Mouse (Mus musculus): Measurements from ENCODE around the gene Mtx1. TPM values are rescaled to one million over a fixed set of nuclear protein-coding genes. Genes with fewer than 3 reads are reported as not detected.

Gene Mtx1
- 110 and 117 TPM in 2 replicates for polyA plus RNA-seq (2015; fragmentation: Nextera tagmentation; extraction: Ambion mirVana)

DNA sequence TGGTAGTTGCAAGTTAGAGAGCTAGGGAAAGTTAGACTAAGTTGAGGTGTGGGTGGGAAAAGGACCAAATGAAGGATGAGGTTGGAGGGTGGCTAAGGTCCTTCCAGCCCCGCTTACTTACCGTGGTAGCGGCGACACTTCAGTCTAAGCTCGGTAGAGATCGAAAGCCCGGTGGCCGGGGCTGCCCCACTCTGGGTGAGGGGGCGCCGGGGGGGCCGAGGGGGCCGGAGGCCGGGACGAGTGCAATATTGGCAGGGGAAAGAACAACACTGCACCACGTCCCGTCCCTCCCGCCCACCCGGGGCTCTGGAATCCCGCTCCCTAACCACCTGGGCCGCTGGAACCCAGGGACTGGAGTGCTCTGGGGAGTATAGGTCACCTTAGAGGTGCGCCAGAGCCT is at the start of gene Mtx1:
TSS of gene Mtx1 (minus strand) at position 189 of the 400 bp plus-strand sequence.

DNA sequence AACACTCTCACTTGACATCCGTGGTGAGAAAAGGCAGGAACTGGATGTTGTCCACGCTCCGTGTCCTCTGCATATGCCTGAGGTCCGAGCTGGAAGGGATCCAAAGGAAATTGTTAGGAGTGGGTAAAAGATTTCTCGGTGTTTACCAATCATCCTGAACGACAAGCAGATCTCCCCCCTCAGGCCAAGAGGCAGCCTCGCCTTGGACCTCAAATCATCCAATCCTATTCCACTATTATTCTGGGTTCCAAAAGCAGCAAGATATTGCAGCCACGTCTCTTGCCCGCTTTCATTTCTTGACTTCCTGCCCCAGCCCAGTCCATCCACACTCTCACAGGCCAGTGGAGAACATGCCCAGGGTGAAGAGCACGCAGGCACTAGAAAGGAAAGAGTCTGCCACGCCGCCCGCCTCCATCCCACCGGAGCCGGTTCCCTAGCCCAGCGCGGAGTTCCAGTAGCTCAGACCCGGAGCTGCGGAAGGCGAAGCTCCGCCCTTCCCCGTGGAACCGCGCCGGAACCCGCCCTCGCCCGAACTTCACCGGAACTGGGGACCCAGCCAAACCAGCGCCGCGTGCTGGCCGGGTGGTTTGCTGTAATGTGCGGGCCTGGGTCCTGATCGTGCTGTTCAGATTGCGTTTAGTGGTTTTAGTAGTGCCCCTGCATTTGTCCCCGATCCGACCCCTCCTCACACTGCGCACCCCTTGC is 43.3 kb upstream of the Mtx1 start, which contains the start of gene Slc50a1:
TSS of gene Slc50a1 (minus strand) at position 520 of the 705 bp plus-strand sequence.

DNA sequence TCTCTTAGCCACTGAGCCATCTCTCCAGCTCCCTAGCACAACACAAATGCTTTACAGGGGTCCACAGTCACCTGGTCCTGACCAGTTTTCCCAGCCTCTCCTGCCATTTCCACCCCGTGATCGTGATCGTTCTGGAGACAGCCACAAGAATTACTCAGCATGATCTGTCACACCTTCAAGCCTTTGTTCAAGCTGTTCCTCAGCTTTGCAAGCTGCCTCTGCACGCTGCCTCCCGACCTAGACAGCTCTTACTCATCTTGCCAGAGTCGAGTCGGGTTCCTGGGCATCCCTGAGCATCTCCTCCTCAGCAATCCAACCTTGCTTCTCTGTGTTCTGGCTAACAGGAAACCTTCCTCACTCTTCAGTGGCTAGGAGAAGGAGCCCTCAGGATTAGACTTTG is 32.2 kb upstream of the Mtx1 start, which contains the start of gene Dpm3:
TSS of gene Dpm3 (plus strand) at position 283 of the 400 bp plus-strand sequence.

DNA sequence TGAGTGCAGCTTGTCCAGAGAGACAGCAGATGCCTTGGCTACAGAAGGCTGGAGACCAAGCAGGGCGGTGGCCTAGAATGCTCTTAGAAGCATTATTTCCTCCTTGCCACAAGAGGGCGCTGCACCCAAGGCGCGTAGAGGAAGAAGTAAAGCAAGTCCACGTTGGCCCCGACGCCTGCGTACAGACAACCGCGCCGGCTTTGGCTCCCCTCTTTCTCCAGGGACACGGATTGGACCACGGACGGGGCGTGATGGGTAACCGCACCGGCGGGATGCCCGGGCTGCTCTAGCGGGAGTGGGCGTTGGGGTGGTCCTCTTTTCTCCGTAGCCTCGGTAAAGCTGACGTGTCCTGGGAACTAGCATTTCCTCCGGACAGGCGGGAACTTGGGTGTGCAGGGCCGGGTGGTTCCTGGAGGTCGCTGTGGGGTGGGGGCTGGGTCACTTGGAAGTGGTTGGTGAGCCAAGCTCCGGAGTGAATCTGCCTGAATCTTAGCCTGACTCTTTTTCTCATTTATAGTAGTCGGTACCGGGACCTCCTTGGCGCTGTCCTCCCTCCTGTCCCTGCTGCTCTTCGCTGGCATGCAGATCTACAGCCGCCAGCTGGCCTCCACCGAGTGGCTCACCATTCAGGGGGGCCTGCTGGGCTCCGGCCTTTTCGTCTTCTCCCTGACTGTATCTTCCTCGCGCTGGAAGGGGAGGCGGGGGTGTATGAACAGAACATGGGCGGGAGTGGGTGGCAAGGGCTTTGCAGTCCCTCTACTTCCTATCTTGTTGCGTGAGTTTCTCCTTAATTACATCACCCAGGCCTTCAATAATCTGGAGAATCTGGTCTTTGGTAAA is 19.6 kb upstream of the Mtx1 start, which contains the start of gene Trim46:
TSS of gene Trim46 (minus strand) at position 49 of the 840 bp plus-strand sequence.

DNA sequence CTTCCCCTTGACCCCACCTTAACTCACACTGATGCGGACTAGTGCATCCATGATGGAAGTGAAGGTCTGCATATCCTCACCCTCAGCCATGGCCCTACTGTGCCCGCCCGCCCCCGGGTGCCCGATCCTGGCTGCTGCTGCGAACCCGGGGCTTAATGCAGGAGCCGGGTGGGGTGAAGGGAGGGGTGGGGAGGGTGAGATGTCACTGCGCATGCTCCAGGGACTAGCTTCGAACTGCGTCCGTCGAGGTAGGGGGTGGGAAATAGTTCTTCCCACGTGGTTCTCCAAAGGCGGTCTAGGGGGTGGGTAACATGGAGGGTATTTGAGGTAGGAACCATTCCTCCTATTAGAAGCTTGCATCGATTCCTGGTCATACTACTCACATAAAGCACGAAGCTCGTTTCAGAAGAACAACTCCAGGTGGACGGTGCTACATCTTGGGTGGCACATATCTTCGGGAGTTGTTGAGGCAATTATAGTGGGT is 18.8 kb upstream of the Mtx1 start, which contains the start of gene Krtcap2:
TSS of gene Krtcap2 (plus strand) at position 279 of the 484 bp plus-strand sequence.

DNA sequence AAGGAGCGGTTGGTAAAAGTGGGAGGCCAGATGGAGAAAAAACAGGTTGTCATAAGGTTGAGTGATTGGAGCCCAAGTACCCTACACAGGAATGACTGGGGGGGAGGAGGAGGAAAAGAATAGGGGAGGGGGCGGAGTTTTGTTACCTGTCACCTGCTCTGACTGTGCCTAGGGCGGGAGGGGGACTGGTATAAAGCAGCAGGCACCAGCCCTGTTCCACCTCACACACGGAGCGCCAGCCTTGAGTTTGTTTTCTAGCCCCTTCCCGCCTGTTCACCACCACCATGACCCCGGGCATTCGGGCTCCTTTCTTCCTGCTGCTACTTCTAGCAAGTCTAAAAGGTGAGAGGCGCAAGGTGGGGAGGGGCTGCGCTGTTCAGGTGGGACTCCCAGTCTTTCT is 1.9 kb upstream of the Mtx1 start, which contains the start of gene Muc1:
TSS of gene Muc1 (plus strand) at position 222 of the 400 bp plus-strand sequence.

DNA sequence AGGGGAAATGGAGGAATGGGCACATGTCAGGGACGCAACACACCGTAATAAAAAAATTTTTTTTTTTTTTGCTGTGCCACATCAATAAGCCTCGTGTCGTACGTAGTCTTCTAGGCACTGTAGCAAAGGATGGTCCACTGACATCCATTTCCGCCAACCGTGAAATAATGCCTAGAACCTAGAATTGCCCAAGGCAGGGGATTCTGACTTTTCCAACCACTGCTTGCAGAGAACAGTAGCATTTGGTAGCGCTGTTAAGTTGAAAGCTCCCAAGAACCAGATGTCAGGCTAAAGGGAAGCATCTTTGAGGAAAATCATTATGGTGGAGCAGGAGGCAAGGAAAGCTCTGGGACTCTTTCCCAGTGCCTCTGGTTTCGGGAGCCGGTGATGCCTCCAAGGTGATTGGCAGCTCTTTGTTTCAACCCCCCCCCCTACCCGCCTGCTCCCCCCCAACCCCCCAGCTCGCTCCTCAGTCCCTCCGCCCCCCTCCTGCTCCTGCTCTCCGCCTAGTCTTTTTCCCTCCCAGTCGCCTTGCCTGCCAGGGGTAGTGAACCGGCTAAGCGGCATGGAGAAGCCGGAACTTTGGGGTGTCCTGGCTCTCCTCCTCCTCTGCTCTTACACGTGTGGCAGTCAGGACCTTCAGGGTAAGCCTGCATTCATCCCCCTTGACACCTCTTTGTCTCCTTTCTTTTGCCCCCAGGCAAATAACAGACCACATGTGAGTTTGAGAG is 12.0 kb downstream of the Mtx1 start, which contains the start of gene Thbs3:
TSS of gene Thbs3 (plus strand) at position 500 of the 731 bp plus-strand sequence.

DNA sequence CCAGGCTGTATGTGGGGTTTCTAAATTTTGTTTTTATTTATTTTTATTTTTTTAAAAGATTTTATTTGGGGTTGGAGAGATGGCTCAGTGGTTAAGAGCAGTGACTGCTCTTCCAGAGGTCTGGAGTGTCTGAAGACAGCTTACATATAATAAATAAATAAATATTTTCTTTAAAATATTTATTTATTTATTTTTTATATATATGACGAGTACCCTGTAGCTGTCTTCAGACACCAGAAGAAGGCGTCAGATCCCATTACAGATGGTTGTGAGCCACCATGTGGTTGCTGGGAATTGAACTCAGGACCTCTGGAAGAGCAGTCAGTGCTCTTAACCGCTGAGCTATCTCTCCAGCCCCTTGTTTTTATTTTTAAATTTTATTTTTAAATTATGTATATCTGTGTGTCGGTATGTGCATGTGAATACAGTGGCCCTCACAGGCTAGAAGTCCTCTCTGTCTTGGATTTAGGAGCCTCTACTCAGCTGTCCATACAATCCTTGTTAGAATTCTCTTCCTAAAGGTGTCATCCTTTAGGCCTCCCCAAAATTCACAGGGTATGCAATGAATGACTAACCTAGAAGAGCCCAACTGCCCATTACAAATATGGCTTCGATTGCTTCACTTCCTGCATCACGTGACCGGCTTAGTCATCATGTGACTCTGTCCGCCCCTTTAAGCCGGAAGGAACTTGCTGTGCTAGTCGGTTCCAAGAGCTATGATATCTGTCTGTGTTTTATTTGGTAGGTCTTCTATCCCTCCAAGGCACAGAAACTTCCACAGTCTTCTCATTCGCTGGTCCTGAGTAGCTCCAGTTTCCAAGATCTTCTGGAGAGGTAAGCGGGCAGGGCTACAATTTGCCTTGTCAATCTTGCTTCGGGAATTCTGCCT is 24.4 kb downstream of the Mtx1 start, which contains the start of gene Gba:
TSS of gene Gba (plus strand) at position 676 of the 889 bp plus-strand sequence.

DNA sequence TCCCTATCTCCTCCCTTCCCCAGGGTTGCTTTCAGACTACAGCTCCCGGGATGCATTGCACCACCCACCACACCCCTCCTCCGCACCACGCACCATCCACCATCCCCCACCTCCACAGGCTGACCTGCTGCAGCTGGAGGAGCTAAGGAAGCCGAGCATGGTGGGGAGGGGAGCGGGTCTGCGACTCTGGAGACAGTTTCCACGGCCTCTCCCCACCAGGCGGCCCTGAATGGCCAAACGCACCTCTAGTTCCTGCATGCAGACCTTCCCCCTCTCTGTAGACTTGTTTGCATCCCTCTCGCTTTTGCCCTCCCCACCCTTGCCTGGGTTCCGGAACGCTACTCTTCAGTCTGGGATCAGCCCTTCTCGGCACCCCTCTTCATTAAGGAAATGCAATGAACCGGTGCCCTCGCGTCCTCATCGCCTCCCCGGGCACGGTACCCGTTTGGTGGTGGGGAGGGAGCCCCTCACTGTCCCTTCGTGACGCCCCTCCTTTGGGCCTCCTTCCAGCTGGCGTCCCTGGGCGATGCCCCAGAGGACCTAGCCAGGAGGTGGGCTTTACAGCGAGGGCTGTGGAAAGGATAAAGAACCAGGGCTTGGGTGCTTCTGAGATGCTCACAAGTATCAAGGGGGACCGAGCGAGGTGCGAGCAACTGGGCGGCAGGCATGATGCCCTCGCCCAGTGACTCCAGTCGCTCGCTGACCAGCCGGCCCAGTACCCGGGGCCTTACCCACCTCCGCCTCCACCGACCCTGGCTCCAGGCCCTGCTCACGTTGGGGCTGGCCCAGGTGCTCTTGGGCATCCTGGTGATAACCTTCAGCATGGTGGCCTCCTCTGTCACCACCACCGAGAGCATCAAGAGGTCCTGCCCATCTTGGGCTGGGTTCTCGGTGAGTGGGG is 43.6 kb downstream of the Mtx1 start, which contains the start of gene Fam189b:
TSS of gene Fam189b (plus strand) at position 86 of the 901 bp plus-strand sequence.

DNA sequence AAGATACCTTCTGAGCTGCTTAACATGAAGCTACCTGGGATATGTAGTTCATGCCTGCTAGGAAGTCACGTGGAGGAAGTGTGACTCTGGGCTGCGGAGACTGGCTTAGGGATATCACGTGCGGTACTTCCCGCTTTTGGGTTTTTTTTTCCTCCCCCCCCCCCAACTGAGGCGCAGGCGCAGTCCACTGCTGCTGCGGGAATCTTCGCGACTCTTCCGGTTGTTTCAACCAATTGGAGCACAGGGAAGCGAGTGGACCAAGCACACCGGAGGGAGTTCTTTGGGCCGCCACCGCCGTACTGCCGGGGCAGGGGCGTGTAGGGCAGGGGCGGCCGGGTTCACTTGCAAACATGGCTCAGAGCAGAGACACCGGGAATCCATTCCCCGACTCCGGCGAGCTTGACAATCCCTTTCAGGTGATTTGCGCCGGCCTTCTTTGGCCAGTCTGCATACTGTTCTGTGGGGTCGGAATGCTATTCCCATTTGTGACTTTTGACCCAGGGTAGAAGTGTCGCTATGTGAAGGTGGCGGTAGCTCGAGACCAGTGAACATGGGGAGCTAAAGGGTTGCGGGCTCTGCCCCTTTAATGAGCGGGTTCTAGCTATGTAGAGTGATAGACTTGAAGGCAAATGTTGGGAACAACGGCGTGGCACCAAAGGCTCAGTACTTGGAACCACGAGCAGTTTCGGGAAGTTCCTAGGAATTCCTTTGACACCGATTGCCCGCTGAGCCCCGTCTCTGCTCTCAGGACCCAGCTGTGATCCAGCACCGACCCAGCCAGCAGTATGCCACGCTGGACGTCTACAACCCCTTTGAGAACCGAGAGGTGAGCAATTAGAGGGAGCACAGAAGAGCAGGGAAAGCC is 49.4 kb downstream of the Mtx1 start, which contains the start of gene Scamp3:
TSS of gene Scamp3 (plus strand) at position 232 of the 865 bp plus-strand sequence.

DNA sequence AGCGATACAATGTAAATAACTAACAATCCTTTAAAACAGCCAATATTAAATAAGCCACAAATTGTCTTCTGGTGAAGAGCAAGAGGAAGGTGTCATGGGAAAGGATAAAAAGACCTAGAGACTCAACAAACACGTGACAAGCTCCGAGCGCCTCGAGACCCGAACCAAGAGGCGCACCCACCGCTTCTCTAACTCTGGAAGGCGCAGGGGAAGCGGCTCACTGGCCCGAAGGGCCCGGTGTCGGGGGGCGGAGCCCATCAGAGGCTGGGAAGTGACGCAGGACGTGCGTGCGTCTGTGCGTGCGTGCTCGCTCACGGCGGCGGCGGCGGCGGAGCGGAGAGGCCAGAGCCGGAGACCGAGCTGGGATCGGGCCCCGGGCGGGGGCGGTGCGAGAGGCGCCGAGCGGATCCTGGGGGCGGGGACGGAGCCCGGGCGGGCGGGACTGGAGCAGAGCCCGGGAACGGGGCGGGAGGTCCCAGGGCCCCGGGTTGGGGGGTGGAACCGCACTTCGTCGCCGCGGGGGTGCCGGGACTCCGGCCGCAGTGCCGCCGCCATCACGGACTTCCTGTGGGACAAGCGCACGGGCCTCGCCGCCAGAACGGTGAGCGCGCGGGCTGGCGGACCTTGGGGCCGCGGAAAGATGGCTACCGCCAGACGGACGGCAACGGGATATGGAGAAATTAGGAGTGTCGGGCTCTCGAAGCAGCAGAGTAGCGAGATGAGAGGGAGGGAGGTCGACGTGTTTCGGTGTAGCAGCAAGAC is 62.2 kb downstream of the Mtx1 start, which contains the start of gene Clk2:
TSS of gene Clk2 (plus strand) at position 290 of the 762 bp plus-strand sequence.

DNA sequence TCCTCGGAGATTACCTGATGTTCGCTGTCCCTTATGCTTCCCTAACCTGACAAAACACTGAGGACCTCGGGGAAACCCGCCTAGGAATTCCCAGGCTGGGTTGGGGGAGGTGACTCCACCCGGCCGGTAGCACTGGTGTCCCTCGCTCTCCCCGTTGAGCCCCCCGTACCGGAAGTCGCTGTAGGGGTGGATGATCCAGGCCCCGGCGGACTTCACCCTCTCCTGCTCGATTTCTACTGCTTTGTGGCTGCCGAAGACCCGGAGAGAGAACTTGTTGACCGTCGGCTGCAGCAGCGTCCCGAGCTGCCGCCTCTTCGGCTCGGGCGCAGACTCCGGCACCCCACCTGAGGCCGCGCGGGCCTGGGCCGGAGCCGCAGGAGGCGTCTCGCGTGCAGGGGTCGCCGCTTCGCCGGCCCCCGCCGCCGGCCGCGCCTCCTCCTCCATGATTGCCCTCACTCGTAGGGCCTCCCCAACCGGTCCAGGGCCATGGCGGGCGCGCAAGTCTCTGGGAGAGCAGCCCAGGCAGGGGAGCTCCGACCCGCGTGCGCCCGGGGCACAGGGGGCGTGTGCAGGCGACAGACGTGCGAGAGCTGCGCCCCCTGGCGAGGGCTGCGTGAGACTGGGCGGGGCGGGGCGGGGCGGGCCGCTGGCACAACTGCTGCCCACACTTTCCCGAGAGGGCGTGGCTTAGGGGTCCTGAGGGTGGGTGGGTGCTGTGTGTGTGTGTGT is 67.1 kb downstream of the Mtx1 start, which contains the start of gene Hcn3:
TSS of gene Hcn3 (minus strand) at position 581 of the 729 bp plus-strand sequence.

MicroRNAs encoded within 50 kb of the gene (microRNA counts, 519-probe panel; counts per million panel counts)
- microRNA mmu-miR-92b = 88.3 counts per million

Other genes with a start within 250 kb of the Mtx1 start
- 5.8 and 6.5 TPM in 2 replicates for gene Rusc1, start 133.8 kb downstream of the Mtx1 start, polyA plus RNA-seq (2015; fragmentation: Nextera tagmentation; extraction: Ambion mirVana)
- gene Gm43738, start 126.0 kb downstream of the Mtx1 start, polyA plus RNA-seq (2015; fragmentation: Nextera tagmentation; extraction: Ambion mirVana) = not detected in 2 replicates
- 52.6 and 62.7 TPM in 2 replicates for gene Fdps, start 125.1 kb downstream of the Mtx1 start, polyA plus RNA-seq (2015; fragmentation: Nextera tagmentation; extraction: Ambion mirVana)
- 37.9 and 48.2 TPM in 2 replicates for gene Pklr, start 90.9 kb downstream of the Mtx1 start, polyA plus RNA-seq (2015; fragmentation: Nextera tagmentation; extraction: Ambion mirVana)
- 0.87 and 0.97 TPM in 2 replicates for gene Hcn3, start 66.9 kb downstream of the Mtx1 start, polyA plus RNA-seq (2015; fragmentation: Nextera tagmentation; extraction: Ambion mirVana)
- 14.5 and 15.9 TPM in 2 replicates for gene Clk2, start 62.3 kb downstream of the Mtx1 start, polyA plus RNA-seq (2015; fragmentation: Nextera tagmentation; extraction: Ambion mirVana)
- 51.1 and 56.9 TPM in 2 replicates for gene Scamp3, start 49.6 kb downstream of the Mtx1 start, polyA plus RNA-seq (2015; fragmentation: Nextera tagmentation; extraction: Ambion mirVana)
- gene Fam189b, start 43.9 kb downstream of the Mtx1 start, polyA plus RNA-seq (2015; fragmentation: Nextera tagmentation; extraction: Ambion mirVana) = 3.4 and 7.0 TPM in 2 replicates
- 27.4 and 34.1 TPM in 2 replicates for gene Gba, start 24.2 kb downstream of the Mtx1 start, polyA plus RNA-seq (2015; fragmentation: Nextera tagmentation; extraction: Ambion mirVana)
- 4.1 and 6.7 TPM in 2 replicates for gene Thbs3, start 11.9 kb downstream of the Mtx1 start, polyA plus RNA-seq (2015; fragmentation: Nextera tagmentation; extraction: Ambion mirVana)
- gene Muc1, start 2.0 kb upstream of the Mtx1 start, polyA plus RNA-seq (2015; fragmentation: Nextera tagmentation; extraction: Ambion mirVana) = 0.24 and 0.66 TPM in 2 replicates
- gene Krtcap2, start 18.9 kb upstream of the Mtx1 start, polyA plus RNA-seq (2015; fragmentation: Nextera tagmentation; extraction: Ambion mirVana) = 142 and 145 TPM in 2 replicates
- 0.10 and 0.32 TPM in 2 replicates for gene Trim46, start 19.2 kb upstream of the Mtx1 start, polyA plus RNA-seq (2015; fragmentation: Nextera tagmentation; extraction: Ambion mirVana)
- 92.8 and 112 TPM in 2 replicates for gene Dpm3, start 32.3 kb upstream of the Mtx1 start, polyA plus RNA-seq (2015; fragmentation: Nextera tagmentation; extraction: Ambion mirVana)
- gene Slc50a1, start 43.5 kb upstream of the Mtx1 start, polyA plus RNA-seq (2015; fragmentation: Nextera tagmentation; extraction: Ambion mirVana) = 36.7 and 47.5 TPM in 2 replicates
- 12.4 and 15.9 TPM in 2 replicates for gene Efna1, start 54.1 kb upstream of the Mtx1 start, polyA plus RNA-seq (2015; fragmentation: Nextera tagmentation; extraction: Ambion mirVana)
- gene Efna3, start 95.9 kb upstream of the Mtx1 start, polyA plus RNA-seq (2015; fragmentation: Nextera tagmentation; extraction: Ambion mirVana) = 0.12 and 0.20 TPM in 2 replicates
- gene Efna4, start 110.9 kb upstream of the Mtx1 start, polyA plus RNA-seq (2015; fragmentation: Nextera tagmentation; extraction: Ambion mirVana) = 2.4 and 2.6 TPM in 2 replicates
- gene Adam15, start 122.9 kb upstream of the Mtx1 start, polyA plus RNA-seq (2015; fragmentation: Nextera tagmentation; extraction: Ambion mirVana) = 32.1 and 39.1 TPM in 2 replicates
- 0.07 TPM in 1 of 2 replicates, not detected in the other for gene Dcst2, start 134.9 kb upstream of the Mtx1 start, polyA plus RNA-seq (2015; fragmentation: Nextera tagmentation; extraction: Ambion mirVana)
- gene Dcst1, start 138.2 kb upstream of the Mtx1 start, polyA plus RNA-seq (2015; fragmentation: Nextera tagmentation; extraction: Ambion mirVana) = 0.10 and 0.22 TPM in 2 replicates
- 2.5 and 4.8 TPM in 2 replicates for gene Zbtb7b, start 167.7 kb upstream of the Mtx1 start, polyA plus RNA-seq (2015; fragmentation: Nextera tagmentation; extraction: Ambion mirVana)
- gene Lenep, start 175.7 kb upstream of the Mtx1 start, polyA plus RNA-seq (2015; fragmentation: Nextera tagmentation; extraction: Ambion mirVana) = not detected in 2 replicates
- 17.2 and 17.7 TPM in 2 replicates for gene Flad1, start 184.8 kb upstream of the Mtx1 start, polyA plus RNA-seq (2015; fragmentation: Nextera tagmentation; extraction: Ambion mirVana)
- 345 and 362 TPM in 2 replicates for gene Cks1b, start 191.3 kb upstream of the Mtx1 start, polyA plus RNA-seq (2015; fragmentation: Nextera tagmentation; extraction: Ambion mirVana)
- gene Shc1, start 191.4 kb upstream of the Mtx1 start, polyA plus RNA-seq (2015; fragmentation: Nextera tagmentation; extraction: Ambion mirVana) = 42.6 and 45.2 TPM in 2 replicates
- gene Pygo2, start 203.1 kb upstream of the Mtx1 start, polyA plus RNA-seq (2015; fragmentation: Nextera tagmentation; extraction: Ambion mirVana) = 13.2 and 16.6 TPM in 2 replicates
- gene Pbxip1, start 209.6 kb upstream of the Mtx1 start, polyA plus RNA-seq (2015; fragmentation: Nextera tagmentation; extraction: Ambion mirVana) = 19.8 and 25.3 TPM in 2 replicates
- 25.5 and 26.8 TPM in 2 replicates for gene Pmvk, start 227.5 kb upstream of the Mtx1 start, polyA plus RNA-seq (2015; fragmentation: Nextera tagmentation; extraction: Ambion mirVana)